10 mouse cellular contexts compared by ENCODE assay signal in genomic region chr13:94037313-94038051, GRCm38 (mm10). TPM values are rescaled to one million over a fixed set of nuclear protein-coding genes. Genes with fewer than 3 reads are reported as not detected.
DNase-seq lines count a peak whose midpoint lies in the region; ATAC-seq and TF ChIP-seq lines count a peak whose summit lies in the region.
"Had no signal": no experiment of that assay in that cellular context is flagged by ENCODE, and none has a peak within 500 bp of the region (broad histone marks: within the 10 kb centered on the region; RNA-seq: fewer than 3 reads in every experiment).

No protein-coding gene starts in this region.

- no peak for ATAC-seq in embryonic facial prominence, embryonic 15.5 days (ENCODE audit: insufficient number of reproducible peaks, low FRiP score, low TSS enrichment, low read depth)

- WGBS in kidney, adult 2 months, result 48% methylated on average over 6 of the region's 6 CpGs
- whole genome bisulfite sequencing in embryonic facial prominence, embryonic 15.5 days, result 40% methylated on average over 6 of the region's 6 CpGs
- WGBS in thymus, adult 2 months, result 82% methylated on average over 6 of the region's 6 CpGs

- H3K9ac ChIP-seq in embryonic facial prominence, embryonic 15.5 days, result no peak overlapping the region
- H3K9ac ChIP-seq: liver, embryonic 13.5 days had no signal

- H3K27me3 ChIP-seq in kidney, adult 2 months (replicated peaks; ENCODE audit: control insufficient read depth, insufficient read depth, low read length), result no peaks in the 10 kb centered on the region; the same call in 1 of the 2 replicates
- H3K27me3 ChIP-seq in embryonic facial prominence, embryonic 15.5 days, result no peaks in the 10 kb centered on the region
- no peaks in the 10 kb centered on the region for H3K27me3 ChIP-seq in thymus, adult 2 months (ENCODE audit: control insufficient read depth, insufficient read depth, low read length)
- H3K27me3 ChIP-seq: liver, embryonic 13.5 days had no signal

- H3K4me3 ChIP-seq in kidney, adult 2 months (ENCODE audit: insufficient read depth, low read depth, low read length), result no peak overlapping the region
- H3K4me3 ChIP-seq in embryonic facial prominence, embryonic 15.5 days (replicated peaks), result no peak overlapping the region
- no peak overlapping the region for H3K4me3 ChIP-seq in thymus, adult 2 months (ENCODE audit: control insufficient read depth, insufficient read depth, low read length)
- H3K4me3 ChIP-seq: liver, embryonic 13.5 days had no signal

- H3K27ac ChIP-seq in kidney, adult 2 months (ENCODE audit: insufficient read depth, low read depth, low read length), result 0 out of 2 replicates have a peak overlapping the region, but pooled peaks have one; percentile 47
- H3K27ac ChIP-seq in embryonic facial prominence, embryonic 15.5 days (replicated peaks), result peak overlapping the region; percentile 71
- no peak overlapping the region for H3K27ac ChIP-seq in thymus, adult 2 months (ENCODE audit: control insufficient read depth, insufficient read depth, low read length)
- H3K27ac ChIP-seq: liver, embryonic 13.5 days had no signal

- H3K4me2 ChIP-seq in embryonic facial prominence, embryonic 15.5 days (replicated peaks), result no peak overlapping the region
- H3K4me2 ChIP-seq: liver, embryonic 13.5 days had no signal

- no peak for TF ChIP-seq POLR2A in kidney, adult 2 months (IDR thresholded peaks at IDR 0.05; ENCODE audit: low read depth, low read length)
- TF ChIP-seq POLR2A in thymus, adult 2 months (IDR thresholded peaks at IDR 0.05; ENCODE audit: control insufficient read depth, extremely low read depth, insufficient read depth, low read length, poor library complexity), result no peak

- 0 out of 2 replicates have a peak, but pooled peaks cover 2% of the 10 kb centered on the region for H3K4me1 ChIP-seq in kidney, adult 2 months (ENCODE audit: control insufficient read depth, insufficient read depth, low read length)
- H3K4me1 ChIP-seq in embryonic facial prominence, embryonic 15.5 days, result 0 out of 2 replicates have a peak, but pooled peaks cover 7% of the 10 kb centered on the region
- H3K4me1 ChIP-seq in thymus, adult 2 months (replicated peaks; ENCODE audit: control insufficient read depth, insufficient read depth, low read length), result no peaks in the 10 kb centered on the region
- H3K4me1 ChIP-seq: liver, embryonic 13.5 days had no signal

- TF ChIP-seq CTCF in kidney, adult 2 months (conservative IDR thresholded peaks at IDR 0.05; ENCODE audit: insufficient read depth, insufficient read length, low read depth, low read length), result no peak
- no peak for TF ChIP-seq CTCF in thymus, adult 2 months (IDR thresholded peaks at IDR 0.05; ENCODE audit: borderline replicate concordance, control insufficient read depth, extremely low read depth, insufficient read depth, low read length, poor library complexity)

- peak; percentile 65 for DNase-seq in kidney, adult 2 months
- no peak for DNase-seq in kidney, adult 11 months
- DNase-seq in heart, postnatal 14 days, result peak; percentile 19 to 45
- DNase-seq in lung, postnatal 10 days, result peak; percentile 65
- no peak for DNase-seq in thymus, adult 2 months
- no peak for DNase-seq in natural killer cell, adult 2 months (ENCODE audit: low spot score in 2 of 2)
- DNase-seq in thymus, postnatal 14 days, result no peak
- DNase-seq: adrenal gland, postnatal 10 days; liver, embryonic 13.5 days had no signal

- H3K9me3 ChIP-seq in embryonic facial prominence, embryonic 15.5 days (replicated peaks), result no peaks in the 10 kb centered on the region
- H3K9me3 ChIP-seq: liver, embryonic 13.5 days had no signal

- no peaks in the 10 kb centered on the region for H3K36me3 ChIP-seq in kidney, adult 2 months (ENCODE audit: control insufficient read depth, insufficient read depth, low read length)
- no peaks in the 10 kb centered on the region for H3K36me3 ChIP-seq in embryonic facial prominence, embryonic 15.5 days
- no peaks in the 10 kb centered on the region for H3K36me3 ChIP-seq in thymus, adult 2 months (ENCODE audit: control insufficient read depth, insufficient read depth, low read length)
- H3K36me3 ChIP-seq: liver, embryonic 13.5 days had no signal

- intact Hi-C loops in heart, postnatal 14 days (cut with DNase I), result loop anchor here (1.0 to 5.0 kb wide), 2 partner anchors 23 to 45 kb away; no protein-coding TSS in a partner anchor

RNA-seq across cellular contexts. Expression of gene Lhfpl2, which starts 20.1 kb away (rescaled TPM):
- 11.3 and 17.9 TPM in 2 replicates for polyA plus RNA-seq in kidney, adult 2 months (2012; rRNA removed)
- polyA plus RNA-seq in embryonic facial prominence, embryonic 15.5 days (2015; fragmentation: Nextera tagmentation; extraction: Ambion mirVana), result 77.0 and 91.6 TPM in 2 replicates
- total RNA-seq in heart, postnatal 14 days (2021), result 10 to 100 TPM; 12.1 to 14.4 TPM
- polyA plus RNA-seq in thymus, adult 2 months (2012; rRNA removed), result 6.6 and 8.2 TPM in 2 replicates

Comparison
In these comparisons a context has a peak if more than half of its experiments do, and no peak if none do; other contexts are left out.
1. DNase-seq: peak in kidney, adult 2 months (single experiment), heart, postnatal 14 days (2 of 2) and lung, postnatal 10 days (single experiment); none in kidney, adult 11 months (single experiment), thymus, adult 2 months (single experiment), natural killer cell, adult 2 months (0 of 2) and thymus, postnatal 14 days (single experiment).